Mouse (Mus musculus) stomach, postnatal 0 days (tissue): ENCODE data around the gene Ugt1a1. TPM values are rescaled to one million over a fixed set of nuclear protein-coding genes. Genes with fewer than 3 reads are reported as not detected.
A peak's percentile ranks its signal among the peaks of the same experiment; 100 is the strongest.

ENCODE experiments used
- ATAC-seq: fragments of 200-750 bp; cut with Nextera tagmentation; 2 replicates; pipeline ENCODE4 v1.8.0; 2017; ENCODE audit not compliant: low FRiP score, low TSS enrichment
- DNase-seq: peaks from one replicate; pipeline ENCODE4 v3.0.0-alpha.2; 2016; ENCODE audit warnings: low spot score
- H3K27ac ChIP-seq: fragments of 300-500 bp; sonication (generic); replicated peaks from 2 replicates; pipeline ENCODE4 v1.5.1; 2014; ENCODE audit warnings: mild to moderate bottlenecking, control low read depth
- H3K27me3 ChIP-seq: fragments of 300-500 bp; sonication (generic); 2 replicates; pipeline ENCODE4 v1.6.1; 2014; ENCODE audit warnings: low read length; ENCODE audit not compliant: control insufficient read depth, insufficient read depth
- H3K36me3 ChIP-seq: fragments of 300-500 bp; sonication (generic); 2 replicates; pipeline ENCODE4 v1.6.1; 2014; ENCODE audit warnings: low read length, mixed read lengths; ENCODE audit not compliant: control insufficient read depth, insufficient read depth
- H3K4me1 ChIP-seq: fragments of 300-500 bp; sonication (generic); replicated peaks from 2 replicates; pipeline ENCODE4 v1.6.1; 2014; ENCODE audit warnings: antibody characterized with exemption; ENCODE audit not compliant: control insufficient read depth, insufficient read depth
- H3K4me2 ChIP-seq: fragments of 300-500 bp; sonication (generic); replicated peaks from 2 replicates; pipeline ENCODE4 v1.6.1; 2014; ENCODE audit warnings: low read depth, mild to moderate bottlenecking, control low read depth, moderate library complexity
- H3K4me3 ChIP-seq: fragments of 300-500 bp; sonication (generic); 2 replicates; pipeline ENCODE4 v1.5.1; 2014; ENCODE audit warnings: low read depth, low read length, control low read depth
- H3K9ac ChIP-seq: fragments of 300-500 bp; sonication (generic); 2 replicates; pipeline ENCODE4 v1.6.1; 2014; ENCODE audit warnings: mild to moderate bottlenecking, low read length, control low read depth, mixed read lengths
- H3K9me3 ChIP-seq: fragments of 300-500 bp; sonication (generic); 2 replicates; pipeline ENCODE4 v1.6.1; 2016; ENCODE audit warnings: low read length; ENCODE audit not compliant: control insufficient read depth
- CTCF ChIP-seq: IDR thresholded peaks from 2 replicates; pipeline ENCODE4 v1.5.1; 2016; ENCODE audit warnings: antibody characterized with exemption, low read depth, mild to moderate bottlenecking, moderate library complexity
- EP300 ChIP-seq: optimal IDR thresholded peaks from 2 replicates; pipeline ENCODE3; 2016; ENCODE audit warnings: antibody characterized with exemption
- WGBS: fragments of 180-500 bp; shearing (Covaris S2); extraction: QIAGEN DNeasy Blood & Tissue Kit; methylation state at CpG from one replicate; pipeline ENCODE4 v1.1.7; 2014; 5-methylcytosine and 5-hydroxymethylcytosine counted together
- polyA plus RNA-seq: library from polyadenylated mRNA; unstranded; fragments of >200 nt; fragmentation: Nextera tagmentation; extraction: Ambion mirVana; gene quantifications from 2 replicates; pipeline ENCODE4 v1.2.1, GENCODE M21; 2015

Ugt1a1 gene
- polyA plus RNA-seq, 1 experiment from 2014 or later, result 24.8 TPM

GRCm38 (mm10) chr1:88248658-88249057, 36.9 kb downstream of the Ugt1a1 start:
- Histone ChIP-seq H3K4me1 (no peaks in the 10 kb centered on the region), H3K4me2 (no peak overlapping the region), H3K9me3 (peaks cover 40% of the 10 kb centered on the region), H3K9ac (no peak overlapping the region), H3K27ac (no peak overlapping the region), H3K4me3 (no peak overlapping the region), H3K27me3 (no peaks in the 10 kb centered on the region), H3K36me3 (no peaks in the 10 kb centered on the region)
- ATAC-seq, result no peak
- TF ChIP-seq CTCF, result no peak
- no peak for TF ChIP-seq EP300
- WGBS, result 65% methylated on average over 4 of the region's 4 CpGs
- DNase-seq, result no peak

- WGBS, result 77% methylated on average over 7 of the region's 7 CpGs
- H3K4me3 ChIP-seq, result no peak overlapping the region
- H3K9me3 ChIP-seq, result peaks cover 39% of the 10 kb centered on the region
- H3K27me3 ChIP-seq, result no peaks in the 10 kb centered on the region
- no peak for TF ChIP-seq CTCF
- no peak for TF ChIP-seq EP300
- DNase-seq, result no peak
- H3K4me1 ChIP-seq, result no peaks in the 10 kb centered on the region
- no peak for ATAC-seq
- no peak overlapping the region for H3K9ac ChIP-seq
- H3K36me3 ChIP-seq, result no peaks in the 10 kb centered on the region
- H3K27ac ChIP-seq, result no peak overlapping the region
- H3K4me2 ChIP-seq, result no peak overlapping the region
Observed at GRCm38 (mm10) chr1:88249596-88249995, 37.8 kb downstream of the Ugt1a1 start.

DNA sequence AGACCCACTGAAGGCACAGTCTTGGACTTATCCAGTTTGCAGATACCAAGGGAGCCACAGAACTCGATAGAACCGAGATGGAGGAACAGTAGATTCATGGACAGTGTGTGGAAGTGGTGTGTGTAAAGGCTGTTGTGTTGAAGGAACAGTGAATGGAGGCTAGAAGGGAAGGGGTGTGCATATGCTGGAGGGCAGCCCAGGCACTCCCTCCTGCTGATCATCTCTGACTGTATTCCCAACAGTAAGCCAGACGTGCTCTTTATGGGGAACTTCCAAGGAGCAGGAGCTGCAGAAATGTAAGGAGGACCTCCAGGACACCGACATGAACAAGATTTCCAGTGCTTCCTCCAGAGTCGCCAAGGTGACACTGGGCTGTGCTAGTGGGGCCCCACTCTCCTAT, 38.3 kb downstream of the Ugt1a1 start:
- Histone ChIP-seq H3K9ac (no peak overlapping the region), H3K4me3 (no peak overlapping the region), H3K36me3 (no peaks in the 10 kb centered on the region), H3K27ac (no peak overlapping the region), H3K27me3 (no peaks in the 10 kb centered on the region), H3K9me3 (peaks cover 40% of the 10 kb centered on the region), H3K4me1 (no peaks in the 10 kb centered on the region), H3K4me2 (no peak overlapping the region)
- 77% methylated on average over 5 of the region's 5 CpGs for whole genome bisulfite sequencing
- no peak for DNase-seq
- no peak for TF ChIP-seq CTCF
- TF ChIP-seq EP300, result no peak
- ATAC-seq, result no peak

DNA sequence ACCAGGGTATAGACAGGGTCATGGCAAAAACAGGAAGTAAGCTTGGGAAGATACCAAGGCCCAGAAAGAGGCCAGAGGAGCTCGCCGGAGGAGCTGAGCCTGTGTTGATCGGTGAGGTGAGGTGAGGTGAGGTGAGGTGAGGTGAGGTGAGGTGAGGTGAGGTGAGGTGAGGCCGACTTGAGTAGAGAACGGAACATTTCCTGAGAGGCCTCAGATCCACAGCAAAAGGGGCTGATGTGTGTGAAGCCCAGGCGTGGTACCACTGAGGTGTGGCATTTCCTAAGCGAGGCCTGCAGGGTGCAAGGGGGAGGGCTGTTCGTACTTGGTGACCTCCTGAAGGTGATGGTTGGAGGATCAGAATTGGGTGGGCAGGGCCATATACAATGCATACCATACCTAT, 41.3 kb downstream of the Ugt1a1 start:
- DNase-seq, result no peak
- Histone ChIP-seq H3K4me1 (0 out of 2 replicates have a peak, but pooled peaks cover 2% of the 10 kb centered on the region), H3K4me2 (no peak overlapping the region), H3K9me3 (peaks cover 47% of the 10 kb centered on the region), H3K9ac (no peak overlapping the region), H3K36me3 (no peaks in the 10 kb centered on the region), H3K27me3 (no peaks in the 10 kb centered on the region), H3K27ac (no peak overlapping the region), H3K4me3 (no peak overlapping the region)
- ATAC-seq, result no peak
- WGBS, result 69% methylated on average over 8 of the region's 8 CpGs
- no peak for TF ChIP-seq CTCF
- no peak for TF ChIP-seq EP300

DNA sequence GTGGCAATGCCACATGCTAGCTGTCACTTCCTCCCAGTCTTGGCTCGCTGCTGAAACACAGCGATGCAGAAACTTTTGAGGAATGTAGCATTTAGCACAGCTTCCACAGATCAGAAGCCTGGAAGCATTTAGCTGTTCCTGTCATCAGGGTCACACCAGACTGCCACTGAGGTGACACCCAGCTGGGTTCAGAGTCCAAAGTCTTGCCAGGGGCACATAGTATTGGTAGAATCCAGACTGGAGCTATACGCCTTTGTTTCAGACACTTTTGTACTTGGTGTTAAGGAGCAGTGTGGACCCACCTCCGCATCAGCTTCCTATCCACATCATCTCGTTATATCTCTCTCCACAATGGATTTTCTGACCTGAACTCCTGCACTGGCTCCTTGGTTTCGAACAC, 41.8 kb downstream of the Ugt1a1 start:
- H3K4me3 ChIP-seq, result no peak overlapping the region
- WGBS, result 70% methylated on average over 6 of the region's 6 CpGs
- no peak overlapping the region for H3K4me2 ChIP-seq
- H3K9ac ChIP-seq, result no peak overlapping the region
- TF ChIP-seq CTCF, result no peak
- no peak for TF ChIP-seq EP300
- DNase-seq (no peak), ATAC-seq (no peak)
- H3K9me3 ChIP-seq, result peaks cover 47% of the 10 kb centered on the region
- H3K27me3 ChIP-seq, result no peaks in the 10 kb centered on the region
- no peaks in the 10 kb centered on the region for H3K36me3 ChIP-seq
- no peak overlapping the region for H3K27ac ChIP-seq
- H3K4me1 ChIP-seq, result 0 out of 2 replicates have a peak, but pooled peaks cover 2% of the 10 kb centered on the region

- 86% methylated on average over 12 of the region's 12 CpGs for WGBS
- Histone ChIP-seq H3K4me1 (peaks cover 7% of the 10 kb centered on the region; the same call in 1 of the 2 replicates), H3K9ac (0 out of 2 replicates have a peak overlapping the region, but pooled peaks have one; percentile 2), H3K9me3 (peaks cover 34% of the 10 kb centered on the region), H3K36me3 (peaks cover 5% of the 10 kb centered on the region), H3K4me3 (no peak overlapping the region), H3K27me3 (no peaks in the 10 kb centered on the region), H3K27ac (no peak overlapping the region), H3K4me2 (no peak overlapping the region)
- TF ChIP-seq EP300 (no peak), CTCF (no peak)
- no peak for DNase-seq
- ATAC-seq, result peak; percentile 3; the same call in 1 of the 2 replicates
Observed at GRCm38 (mm10) chr1:88254793-88255465, 43.2 kb downstream of the Ugt1a1 start.
